Comparison of ENCODE assay signal across 22 mouse cellular contexts in the genomic region with DNA sequence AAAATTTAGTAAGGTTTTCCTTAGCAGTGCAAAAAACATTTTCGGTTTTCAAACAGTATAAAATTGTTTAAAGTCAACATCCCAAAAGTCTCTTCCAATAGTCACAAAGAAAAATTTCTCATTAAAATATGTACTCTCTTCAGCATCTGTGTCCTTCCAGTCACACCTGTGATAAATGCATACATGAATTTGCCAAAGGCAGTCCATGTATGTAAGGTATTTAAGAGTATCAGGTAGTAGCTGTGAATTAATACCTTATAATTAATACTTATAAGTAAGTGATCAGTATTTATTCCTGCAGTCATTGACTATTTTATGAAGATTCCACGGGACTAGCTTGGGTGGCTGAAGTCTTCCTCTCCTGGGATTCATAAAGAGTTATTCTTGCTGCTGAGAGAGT. TPM values are rescaled to one million over a fixed set of nuclear protein-coding genes. Genes with fewer than 3 reads are reported as not detected.
"Had no signal": no experiment of that assay in that cellular context is flagged by ENCODE, and none has a peak within 500 bp of the region (broad histone marks: within the 10 kb centered on the region; RNA-seq: fewer than 3 reads in every experiment).

A gene (plus strand): TSS at position 301 of the 400 bp plus-strand sequence.

- DNase-seq: left cerebral cortex, postnatal 4 days; liver; liver, embryonic 13.5 days; liver, postnatal 0 days; lung, adult 18-20 months; lung, adult 2 months; lung, embryonic 14.5 days; lung, postnatal 10 days; lung, postnatal 14 days; lung, postnatal 36 days; lung, postnatal 4 days; midbrain, embryonic 14.5 days had no signal

RNA-seq across cellular contexts. Expression of the gene that starts here (rescaled TPM):
- total RNA-seq: left cerebral cortex, postnatal 10 days; left cerebral cortex, postnatal 14 days; left cerebral cortex, postnatal 25 days; left cerebral cortex, postnatal 36 days; liver, adult 2 months; megakaryocyte progenitor cell, adult 5-6 weeks; megakaryocyte, adult 5-6 weeks; megakaryocyte-erythroid progenitor cell, adult 5-6 weeks; midbrain, postnatal 0 days; monocyte, adult 5-6 weeks had no signal
